Mouse (Mus musculus) T-cell, adult 2 months (primary cell): ENCODE data around the gene Armc3.
A peak's percentile ranks its signal among the peaks of the same experiment; 100 is the strongest.
"Not testable (repeated sequence)": the region's sequence is repeated elsewhere in the genome, so short reads cannot be mapped to it uniquely, and the experiment has no call there.

Experiments used
- DNase-seq: peaks from one replicate; pipeline ENCODE4 v3.0.0; 2022; ENCODE audit warnings: low spot score

The Armc3 gene

GRCm38 (mm10) chr2:19274583-19274982 is 75.5 kb downstream of the Armc3 start:
- no peak for DNase-seq

DNA sequence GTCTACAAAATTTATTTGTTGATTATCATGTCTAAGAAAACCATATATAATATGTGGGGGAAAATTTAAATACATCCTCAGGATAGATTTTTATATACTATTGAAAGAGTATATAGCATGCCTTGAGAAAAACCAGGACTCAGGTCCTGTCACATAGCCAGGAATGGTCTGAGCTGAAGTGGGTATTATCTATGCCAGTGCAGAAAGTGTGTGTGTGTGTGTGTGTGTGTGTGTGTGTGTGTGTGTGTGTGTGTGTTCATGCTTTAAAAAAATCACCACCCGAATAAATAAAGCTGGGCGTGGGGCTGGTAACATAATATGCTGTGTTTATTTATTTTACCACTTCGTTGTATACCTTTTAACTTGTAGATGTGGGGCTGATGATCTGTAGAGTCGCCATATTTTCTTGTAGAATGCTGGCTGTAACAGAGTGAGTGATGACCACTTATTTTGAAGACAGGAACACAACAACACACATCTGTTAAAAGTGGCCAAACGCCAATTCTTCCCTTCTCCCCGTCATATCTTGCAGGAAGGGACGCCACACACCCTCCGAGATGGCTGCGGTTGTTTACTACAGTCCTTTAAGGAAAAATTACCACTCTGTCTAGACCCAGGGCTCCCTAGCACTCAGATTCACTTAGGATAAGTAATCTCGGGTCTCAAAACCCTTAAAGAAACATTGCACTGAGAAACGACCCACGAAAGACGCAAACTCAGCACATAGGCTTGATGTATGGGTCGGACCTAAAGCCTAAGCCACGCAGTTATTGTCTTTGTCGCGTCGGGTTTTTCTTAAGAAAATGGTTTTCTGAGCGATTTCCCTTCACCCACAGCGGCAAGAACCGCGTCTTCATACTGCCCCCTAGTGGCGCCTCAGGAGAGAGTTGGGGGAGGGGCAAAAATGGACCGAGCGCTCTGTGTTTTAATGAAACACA is 76.8 kb downstream of the Armc3 start:
- DNase-seq: peak; percentile 78

GRCm38 (mm10) chr2:19280331-19280730 is 81.2 kb downstream of the Armc3 start:
- no peak for DNase-seq

DNA sequence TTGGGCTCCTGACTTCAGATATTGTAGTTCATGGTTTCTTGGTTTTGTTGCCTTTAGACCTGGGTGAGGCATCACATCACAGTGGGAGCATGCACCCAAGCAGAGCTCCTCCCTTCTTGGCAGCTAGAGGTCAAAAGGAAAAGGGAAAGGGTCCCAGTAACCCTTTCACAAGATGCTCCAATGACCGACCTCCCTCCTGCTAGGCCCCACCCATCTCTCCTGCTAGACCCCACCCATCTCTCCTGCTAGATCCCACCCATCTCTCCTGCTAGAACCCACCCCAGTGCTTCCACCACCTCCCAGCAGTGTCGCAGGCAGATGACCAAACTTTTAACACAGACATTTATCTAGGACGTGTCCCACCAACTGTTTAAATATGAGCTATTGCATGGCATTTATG is 93.3 kb downstream of the Armc3 start:
- no peak for DNase-seq

DNA sequence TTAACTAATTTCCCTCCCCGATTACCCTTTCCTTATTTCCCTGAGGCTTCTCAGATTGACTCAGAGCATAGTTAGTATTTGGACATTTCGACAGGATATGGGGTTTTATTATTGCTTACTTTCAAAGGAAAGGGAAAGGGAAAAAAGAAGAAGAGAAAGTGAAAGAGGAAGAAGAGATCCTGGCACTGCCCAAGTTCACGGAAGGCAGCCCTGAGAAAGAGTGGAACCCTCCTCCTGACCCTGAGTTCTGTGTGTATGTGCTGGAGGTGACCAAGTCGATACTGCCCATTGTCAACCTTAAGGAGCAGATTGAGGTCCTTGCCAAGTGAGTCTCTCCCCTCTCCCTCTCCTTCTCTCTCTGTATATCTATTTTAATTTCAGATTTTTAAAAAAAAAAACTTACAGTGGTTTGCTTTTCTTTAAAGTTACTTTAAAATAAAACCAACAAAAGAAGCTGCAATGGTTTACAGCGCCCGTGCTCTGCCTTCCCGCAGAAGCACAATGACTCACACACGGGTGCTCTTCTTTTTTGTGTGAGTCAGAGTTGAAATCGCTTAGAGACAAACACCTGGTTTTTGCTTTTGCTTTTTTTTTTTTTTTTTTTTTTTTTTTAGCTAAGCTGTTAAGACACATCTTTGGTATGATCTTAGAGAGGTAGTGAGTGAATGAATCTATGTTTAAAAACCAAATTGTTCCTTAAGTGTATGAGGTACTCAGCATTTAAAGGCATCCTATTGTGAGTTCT is 101.4 kb downstream of the Armc3 start:
- DNase-seq: peak; percentile 48

DNA sequence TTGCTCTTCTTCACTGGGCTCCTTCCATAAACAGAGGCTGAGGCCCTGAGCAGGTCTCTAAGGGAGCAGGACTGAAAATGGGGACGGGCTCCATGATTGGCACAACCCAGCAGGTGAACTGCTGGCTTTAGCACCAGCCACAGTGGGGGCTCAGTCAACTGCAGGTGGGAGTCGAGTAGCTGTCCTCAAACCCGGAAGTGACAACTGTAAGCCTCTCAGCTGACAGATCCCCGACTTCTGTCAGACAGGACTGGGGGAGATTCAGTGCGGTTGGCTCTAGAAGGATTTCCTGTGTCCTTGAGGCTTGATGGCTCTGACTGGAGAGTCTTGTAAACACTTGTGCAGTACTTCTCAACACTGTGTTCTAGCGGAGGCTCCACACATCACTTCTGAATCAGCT is 102.1 kb downstream of the Armc3 start:
- DNase-seq: peak; percentile 69

DNA sequence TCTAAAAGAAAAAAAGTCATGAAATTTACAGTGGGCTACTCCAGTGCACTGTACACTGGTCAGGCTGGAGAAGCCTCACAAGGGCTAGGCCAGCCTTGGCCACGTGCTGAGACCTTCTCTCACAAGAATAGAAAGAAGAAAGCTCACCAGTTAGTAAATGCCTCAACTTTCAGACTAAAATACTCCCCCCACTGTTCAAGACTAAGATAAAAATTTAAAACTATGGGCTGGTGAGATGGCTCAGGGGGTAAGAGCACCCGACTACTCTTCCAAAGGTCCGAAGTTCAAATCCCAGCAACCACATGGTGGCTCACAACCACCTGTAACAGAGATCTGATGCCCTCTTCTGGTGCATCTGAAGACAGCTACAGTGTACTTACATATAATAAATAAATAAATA is 104.0 kb downstream of the Armc3 start:
- DNase-seq: not testable (repeated sequence)

DNA sequence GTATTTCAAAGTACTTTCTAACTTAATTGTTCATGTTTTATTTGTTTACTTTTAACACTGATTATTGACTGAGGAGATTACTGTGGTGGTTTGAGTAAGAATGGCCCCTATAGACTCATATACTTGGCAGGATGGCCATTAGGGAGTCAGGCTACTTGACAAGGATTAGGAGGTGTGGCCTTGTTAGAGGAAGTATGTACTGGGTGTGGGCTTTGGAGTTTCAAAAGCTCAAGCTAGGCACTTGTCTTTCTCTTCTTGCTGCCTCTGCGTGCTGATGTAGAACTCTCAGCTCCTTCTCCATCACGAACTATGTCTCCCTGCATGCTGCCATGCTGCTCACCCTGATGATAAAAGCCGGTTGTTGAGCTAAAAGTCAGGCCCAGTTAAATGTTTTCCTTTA is 111.4 kb downstream of the Armc3 start:
- no peak for DNase-seq

- no peak for DNase-seq
Observed at GRCm38 (mm10) chr2:19316056-19316455, 117.0 kb downstream of the Armc3 start.

DNA sequence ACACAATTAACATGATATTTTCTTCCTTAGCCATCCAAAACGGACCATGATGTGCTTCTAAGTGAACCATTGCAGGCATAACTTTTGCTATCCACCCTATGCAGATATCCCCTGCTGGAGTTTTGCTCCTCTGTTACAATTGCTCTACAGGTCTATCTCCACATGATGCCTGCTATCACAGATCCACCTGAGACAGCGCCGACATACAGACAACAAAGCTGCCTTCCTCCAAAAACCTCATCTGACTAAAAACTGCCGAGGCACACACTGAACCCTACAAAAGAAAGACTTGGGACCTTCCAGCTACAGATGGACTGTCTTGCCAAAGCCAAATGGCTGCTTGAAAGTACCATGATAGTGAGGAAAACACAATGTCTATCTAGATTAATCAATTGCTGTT is 117.6 kb downstream of the Armc3 start:
- DNase-seq: no peak

DNA sequence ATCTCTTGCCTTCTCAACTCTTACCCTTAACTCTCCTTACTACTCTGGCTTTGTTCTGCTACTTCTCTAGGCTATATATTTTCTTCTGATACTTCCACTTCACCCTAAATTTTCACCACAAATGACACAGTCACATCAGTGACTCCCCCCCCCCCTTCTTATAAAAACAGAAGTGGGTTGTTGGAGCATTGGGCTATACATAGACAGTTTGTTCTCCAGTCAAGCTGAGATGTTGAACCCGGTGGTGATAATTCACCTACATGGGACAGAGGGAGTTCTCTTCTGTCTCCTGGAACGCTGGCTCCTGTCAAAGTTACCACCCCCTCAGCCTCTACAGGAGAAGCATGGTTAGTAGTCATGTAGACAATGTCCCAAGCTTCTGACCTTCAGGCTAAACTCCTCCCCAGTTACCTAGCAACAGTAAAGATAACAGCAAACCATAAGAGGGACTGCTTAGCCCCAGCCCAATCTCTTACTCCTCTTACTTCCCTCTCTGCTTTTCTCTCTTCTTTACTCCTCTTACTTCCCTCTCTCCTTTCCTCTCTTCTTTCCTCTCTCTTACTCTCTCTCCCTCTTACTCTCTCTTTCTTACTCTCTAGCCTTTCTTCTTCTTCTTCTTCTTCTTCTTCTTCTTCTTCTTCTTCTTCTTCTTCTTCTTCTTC is 118.2 kb downstream of the Armc3 start:
- DNase-seq: not testable (repeated sequence)

GRCm38 (mm10) chr2:19318499-19318898 is 119.4 kb downstream of the Armc3 start:
- DNase-seq: no peak

DNA sequence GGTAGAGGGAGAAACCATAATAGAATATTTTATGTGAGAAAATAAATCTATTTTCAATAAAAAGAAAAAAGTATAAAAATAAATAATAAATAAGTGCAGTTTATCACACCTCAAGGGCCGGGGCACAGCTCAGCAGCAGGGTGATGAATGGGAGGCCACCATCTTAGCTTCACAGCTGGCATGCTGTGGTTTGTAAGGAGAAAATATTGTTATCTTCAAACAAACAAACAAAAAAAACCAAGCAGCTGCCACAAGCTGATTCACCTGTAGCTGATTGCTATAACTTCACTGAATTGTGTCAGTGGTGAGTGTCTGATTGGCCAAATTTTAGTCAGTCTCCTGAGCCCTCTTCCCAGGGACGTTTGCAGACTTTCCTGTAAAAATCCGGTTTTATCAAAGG is 120.2 kb downstream of the Armc3 start:
- no peak for DNase-seq

GRCm38 (mm10) chr2:19322448-19322847 is 123.3 kb downstream of the Armc3 start:
- DNase-seq: no peak

DNA sequence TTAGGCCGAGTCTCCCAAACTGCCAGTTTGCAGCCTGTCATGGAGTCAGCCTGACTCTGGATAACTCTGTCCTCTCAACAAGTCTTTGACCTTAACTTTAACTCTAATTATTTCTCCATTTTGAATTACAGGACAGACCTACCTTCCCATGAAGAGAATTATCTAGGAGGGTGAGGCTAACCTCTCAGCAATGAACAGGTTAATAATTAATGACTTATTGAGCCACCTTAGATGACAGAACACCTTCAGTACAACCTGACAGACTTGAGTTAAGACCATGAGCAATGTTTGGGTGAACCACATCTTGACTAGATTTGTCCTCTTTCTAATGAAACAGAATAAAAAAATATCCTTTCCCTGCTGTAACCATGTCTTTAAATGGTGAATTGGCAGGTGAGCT is 127.3 kb downstream of the Armc3 start:
- DNase-seq: no peak

- DNase-seq: no peak
Observed at GRCm38 (mm10) chr2:19327811-19328210, 128.7 kb downstream of the Armc3 start.

- no peak for DNase-seq
Observed at GRCm38 (mm10) chr2:19343901-19344635, 145.0 kb downstream of the Armc3 start.

DNA sequence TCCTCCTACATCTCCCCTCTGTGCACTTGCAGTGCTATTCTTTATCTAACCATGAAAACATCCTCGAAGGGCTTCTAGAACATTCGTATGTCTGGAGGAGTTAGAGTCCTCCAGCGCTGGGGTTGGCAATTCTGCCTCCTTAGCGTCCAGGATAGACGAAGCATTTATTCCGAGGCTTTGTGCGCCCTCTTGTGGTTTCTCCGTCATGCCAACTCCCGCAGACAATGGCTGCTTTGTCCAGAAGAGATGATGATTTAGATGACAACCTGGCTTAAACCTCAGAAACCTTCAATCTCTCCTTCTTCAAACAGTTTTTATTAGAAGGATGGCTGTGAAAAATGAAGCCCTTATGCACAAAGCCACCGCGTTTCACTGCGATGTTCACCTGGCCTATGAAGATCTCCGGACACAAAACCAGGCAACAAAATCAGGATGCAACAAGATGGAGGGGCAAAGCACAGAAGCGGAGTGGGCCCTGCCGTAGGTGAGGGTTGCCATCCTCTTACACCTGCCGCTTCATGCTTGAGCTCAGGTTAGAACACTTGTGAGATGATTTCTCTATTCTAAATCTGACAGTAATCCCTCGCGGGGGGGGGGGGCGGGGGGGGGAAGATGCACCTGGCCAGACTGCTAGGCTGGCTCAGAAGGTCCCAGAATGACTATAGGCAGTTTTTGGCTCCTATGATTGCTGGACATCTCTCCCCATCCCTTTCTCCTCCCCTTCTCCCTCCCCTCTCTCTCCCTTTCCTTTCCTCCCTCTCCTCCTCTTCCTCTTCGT is 145.7 kb downstream of the Armc3 start:
- peak; percentile 76 for DNase-seq

GRCm38 (mm10) chr2:19345414-19345964 is 146.4 kb downstream of the Armc3 start:
- DNase-seq: no peak

DNA sequence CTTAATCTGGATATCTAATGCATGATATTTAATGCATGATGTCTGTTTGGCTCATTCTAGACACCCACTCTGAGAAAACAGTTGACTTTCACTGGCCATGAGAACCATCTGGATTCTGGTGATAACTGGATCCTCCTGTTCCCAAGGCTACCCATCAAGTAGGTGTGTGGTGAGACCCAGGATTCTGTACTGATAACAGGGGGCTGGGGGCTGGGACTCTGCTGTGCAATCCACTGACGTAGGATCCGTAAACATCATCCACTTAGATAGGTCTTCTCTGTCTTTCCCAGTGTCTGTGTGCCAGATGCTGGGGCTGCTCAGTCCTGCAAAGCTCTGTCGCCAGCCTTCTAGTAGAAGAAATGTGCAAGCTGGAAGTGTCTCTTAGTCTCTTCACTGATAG is 149.4 kb downstream of the Armc3 start:
- no peak for DNase-seq

GRCm38 (mm10) chr2:19350167-19350566 is 151.1 kb downstream of the Armc3 start:
- no peak for DNase-seq
